8 mouse cellular contexts compared by ENCODE assay signal in the genomic region with DNA sequence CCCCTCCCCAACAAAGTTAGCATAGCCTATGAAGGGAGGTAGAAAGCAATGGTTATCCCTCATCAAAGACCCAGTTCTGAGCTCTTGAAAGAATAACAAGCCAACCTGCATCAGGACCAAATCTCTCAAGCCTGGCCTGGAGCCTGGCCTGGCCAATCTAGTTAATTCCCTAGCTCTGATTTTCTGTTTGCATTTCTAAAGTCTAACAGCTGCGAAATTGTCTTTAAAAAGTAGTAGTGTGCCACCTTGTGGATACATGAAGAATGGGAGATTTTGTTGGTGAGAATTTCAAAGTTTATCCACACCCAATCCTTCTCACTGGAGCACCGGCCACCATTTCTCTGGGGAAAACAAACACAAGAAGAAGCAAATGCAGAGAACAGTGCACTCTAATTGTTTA. TPM values are rescaled to one million over a fixed set of nuclear protein-coding genes. Genes with fewer than 3 reads are reported as not detected.
A peak's percentile ranks its signal among the peaks of the same experiment; 100 is the strongest.
DNase-seq lines count a peak whose midpoint lies in the region; ATAC-seq lines count a peak whose summit lies in the region.

No protein-coding gene starts in this region.

- no peak overlapping the region for H3K27ac ChIP-seq in intestine, embryonic 14.5 days (ENCODE audit: low read depth)
- H3K27ac ChIP-seq in intestine, embryonic 16.5 days (ENCODE audit: low read length) = no peak overlapping the region
- H3K27ac ChIP-seq in forebrain, embryonic 16.5 days (ENCODE audit: low read length) = no peak overlapping the region

- ATAC-seq in intestine, embryonic 14.5 days (replicated peaks; ENCODE audit: low FRiP score, low TSS enrichment, low read depth) = peak; percentile 45; the same call in 1 of the 2 replicates
- ATAC-seq in intestine, embryonic 16.5 days = no peak
- ATAC-seq in forebrain, embryonic 16.5 days = peak; percentile 63
- ATAC-seq in neutrophil, adult 5-6 weeks (ENCODE audit: extremely low read depth, insufficient number of reproducible peaks, low FRiP score, poor library complexity, severe bottlenecking) = peak; percentile 58; the same call in 1 of the 2 replicates
- no peak for ATAC-seq in inflammation-experienced regulatory T-cells, adult 6 months

- no peaks in the 10 kb centered on the region for H3K27me3 ChIP-seq in intestine, embryonic 14.5 days (replicated peaks; ENCODE audit: control insufficient read depth, insufficient read depth, low read length)
- no peaks in the 10 kb centered on the region for H3K27me3 ChIP-seq in intestine, embryonic 16.5 days (replicated peaks; ENCODE audit: control insufficient read depth, insufficient read depth, low read length)
- H3K27me3 ChIP-seq in forebrain, embryonic 16.5 days (replicated peaks; ENCODE audit: control insufficient read depth, insufficient read depth, low read length) = no peaks in the 10 kb centered on the region; the same call in 1 of the 2 replicates

- DNase-seq in intestine, embryonic 14.5 days (ENCODE audit: low spot score) = no peak
- DNase-seq in A20 (ENCODE audit: low read depth, low spot score) (peak; percentile 30), ZHBTc4 (ENCODE audit: low read depth, low spot score) (peak; percentile 63)
- DNase-seq in ovary, postnatal 10 days (ENCODE audit: low spot score) = no peak

- no peaks in the 10 kb centered on the region for H3K36me3 ChIP-seq in intestine, embryonic 14.5 days (ENCODE audit: control insufficient read depth, insufficient read depth, low read length)
- H3K36me3 ChIP-seq in intestine, embryonic 16.5 days (ENCODE audit: control insufficient read depth, insufficient read depth, low read length) = no peaks in the 10 kb centered on the region
- H3K36me3 ChIP-seq in forebrain, embryonic 16.5 days (ENCODE audit: control insufficient read depth, insufficient read depth) = no peaks in the 10 kb centered on the region

- H3K9ac ChIP-seq in intestine, embryonic 14.5 days (ENCODE audit: low read length) = no peak overlapping the region
- H3K9ac ChIP-seq in intestine, embryonic 16.5 days (ENCODE audit: low read depth, low read length) = no peak overlapping the region
- H3K9ac ChIP-seq in forebrain, embryonic 16.5 days (replicated peaks; ENCODE audit: low read depth, low read length) = no peak overlapping the region

- 15% methylated on average over 2 of the region's 2 CpGs for WGBS in intestine, embryonic 14.5 days
- 3% methylated on average over 2 of the region's 2 CpGs for WGBS in intestine, embryonic 16.5 days
- WGBS in forebrain, embryonic 16.5 days = 16% methylated on average over 2 of the region's 2 CpGs

- no peaks in the 10 kb centered on the region for H3K9me3 ChIP-seq in intestine, embryonic 14.5 days (ENCODE audit: control insufficient read depth, low read length)
- no peaks in the 10 kb centered on the region for H3K9me3 ChIP-seq in intestine, embryonic 16.5 days (ENCODE audit: control insufficient read depth, low read length)
- no peaks in the 10 kb centered on the region for H3K9me3 ChIP-seq in forebrain, embryonic 16.5 days (ENCODE audit: control insufficient read depth, low read length)

- no peaks in the 10 kb centered on the region for H3K4me1 ChIP-seq in intestine, embryonic 14.5 days (replicated peaks; ENCODE audit: control insufficient read depth, insufficient read depth, low read length)
- H3K4me1 ChIP-seq in intestine, embryonic 16.5 days (ENCODE audit: control insufficient read depth, insufficient read depth, low read length) = no peaks in the 10 kb centered on the region
- H3K4me1 ChIP-seq in forebrain, embryonic 16.5 days (replicated peaks; ENCODE audit: control insufficient read depth, insufficient read depth, low read length) = no peaks in the 10 kb centered on the region

- H3K4me3 ChIP-seq in intestine, embryonic 14.5 days (ENCODE audit: low read depth, low read length) = no peak overlapping the region
- H3K4me3 ChIP-seq in intestine, embryonic 16.5 days (ENCODE audit: low read length) = no peak overlapping the region
- H3K4me3 ChIP-seq in forebrain, embryonic 16.5 days (replicated peaks; ENCODE audit: low read length) = no peak overlapping the region

- H3K4me2 ChIP-seq in intestine, embryonic 14.5 days (ENCODE audit: low read length) = no peak overlapping the region
- no peak overlapping the region for H3K4me2 ChIP-seq in intestine, embryonic 16.5 days (ENCODE audit: low read depth, low read length)
- no peak overlapping the region for H3K4me2 ChIP-seq in forebrain, embryonic 16.5 days (ENCODE audit: low read length)

RNA-seq across cellular contexts. Expression of a gene that starts 5.4 kb away (rescaled TPM):
- 70.9 and 77.2 TPM in 2 replicates for polyA plus RNA-seq in intestine, embryonic 14.5 days (2014; fragmentation: Nextera tagmentation; extraction: Ambion mirVana)
- polyA plus RNA-seq in intestine, embryonic 16.5 days (2015; fragmentation: Nextera tagmentation; extraction: Ambion mirVana) = 118 and 135 TPM in 2 replicates
- polyA plus RNA-seq in forebrain, embryonic 16.5 days (2015; fragmentation: Nextera tagmentation; extraction: Ambion mirVana) = 71.4 and 72.7 TPM in 2 replicates
- total RNA-seq in neutrophil, adult 5-6 weeks (2017) = 55.7 and 61.6 TPM in 2 replicates
- 10 to 100 TPM; 13.5 to 29.9 (median 20.3) TPM for polyA plus RNA-seq in inflammation-experienced regulatory T-cells, adult 6 months (2017; shearing (Covaris generic))

RNA-seq across cellular contexts. Expression of a gene that starts 15.8 kb away (rescaled TPM):
- 4.3 and 4.8 TPM in 2 replicates for polyA plus RNA-seq in intestine, embryonic 14.5 days (2014; fragmentation: Nextera tagmentation; extraction: Ambion mirVana)
- 3.5 and 3.8 TPM in 2 replicates for polyA plus RNA-seq in intestine, embryonic 16.5 days (2015; fragmentation: Nextera tagmentation; extraction: Ambion mirVana)
- polyA plus RNA-seq in forebrain, embryonic 16.5 days (2015; fragmentation: Nextera tagmentation; extraction: Ambion mirVana) = 0.58 and 0.96 TPM in 2 replicates
- 102 and 110 TPM in 2 replicates for total RNA-seq in neutrophil, adult 5-6 weeks (2017)
- 1 to 10 TPM; 6.9 to 9.2 (median 7.5) TPM for polyA plus RNA-seq in inflammation-experienced regulatory T-cells, adult 6 months (2017; shearing (Covaris generic))

Comparison
In these comparisons a context has a peak if more than half of its experiments do, and no peak if none do; other contexts are left out.
1. ATAC-seq: peak in intestine, embryonic 14.5 days (single experiment), forebrain, embryonic 16.5 days (single experiment) and neutrophil, adult 5-6 weeks (single experiment); none in intestine, embryonic 16.5 days (single experiment) and inflammation-experienced regulatory T-cells, adult 6 months (single experiment).
2. DNase-seq: peak in A20 (single experiment) and ZHBTc4 (single experiment); none in intestine, embryonic 14.5 days (single experiment) and ovary, postnatal 10 days (single experiment).